Mouse (Mus musculus) heart, embryonic 16.5 days (tissue): ENCODE data around the gene Plekha6. TPM values are rescaled to one million over a fixed set of nuclear protein-coding genes. Genes with fewer than 3 reads are reported as not detected.

Source experiments
- ATAC-seq: fragments of 200-750 bp; cut with Nextera tagmentation; replicated peaks from 2 replicates; pipeline ENCODE4 v1.8.0; 2017; ENCODE audit warnings: moderate number of reproducible peaks; ENCODE audit not compliant: insufficient read depth, low FRiP score; ENCODE audit errors: extremely low read depth
- H3K27ac ChIP-seq: fragments of 300-500 bp; sonication (generic); 2 replicates; pipeline ENCODE4 v1.5.1; 2014; ENCODE audit warnings: mild to moderate bottlenecking, low read length, control low read depth, moderate library complexity
- H3K27me3 ChIP-seq: fragments of 300-500 bp; sonication (generic); 2 replicates; pipeline ENCODE4 v1.6.1; 2014; ENCODE audit warnings: low read length, mixed read lengths; ENCODE audit not compliant: control insufficient read depth, insufficient read depth
- H3K36me3 ChIP-seq: fragments of 300-500 bp; sonication (generic); 2 replicates; pipeline ENCODE4 v1.6.1; 2014; ENCODE audit not compliant: control insufficient read depth, insufficient read depth
- H3K4me1 ChIP-seq: fragments of 300-500 bp; sonication (generic); 2 replicates; pipeline ENCODE4 v1.6.1; 2014; ENCODE audit warnings: low read length, mixed read lengths; ENCODE audit not compliant: control insufficient read depth, insufficient read depth
- H3K4me2 ChIP-seq: fragments of 300-500 bp; sonication (generic); 2 replicates; pipeline ENCODE4 v1.6.1; 2014; ENCODE audit warnings: low read depth, mild to moderate bottlenecking, control low read depth, low read length
- H3K4me3 ChIP-seq: fragments of 300-500 bp; sonication (generic); 2 replicates; pipeline ENCODE4 v1.5.1; 2014; ENCODE audit warnings: mild to moderate bottlenecking, control low read depth, low read length
- H3K9ac ChIP-seq: fragments of 300-500 bp; sonication (generic); 2 replicates; pipeline ENCODE4 v1.6.1; 2014; ENCODE audit warnings: low read length, control low read depth
- H3K9me3 ChIP-seq: fragments of 300-500 bp; sonication (generic); replicated peaks from 2 replicates; pipeline ENCODE4 v1.6.1; 2016; ENCODE audit warnings: low read length; ENCODE audit not compliant: control insufficient read depth
- WGBS: fragments of 180-500 bp; shearing (Covaris S2); extraction: QIAGEN DNeasy Blood & Tissue Kit; methylation state at CpG from one replicate; pipeline ENCODE4 v1.1.7; 2014; 5-methylcytosine and 5-hydroxymethylcytosine counted together
- polyA plus RNA-seq: library from polyadenylated mRNA; unstranded; fragments of >200 nt; fragmentation: Nextera tagmentation; extraction: Ambion mirVana; gene quantifications from 2 replicates; pipeline ENCODE4 v1.2.1, GENCODE M21; 2015

Gene Plekha6
- polyA plus RNA-seq, 1 experiment from 2014 or later: 12.3 TPM

GRCm38 (mm10) chr1:133187948-133188680 lies 24.1 kb downstream of the Plekha6 start:
- peaks cover 5% of the 10 kb centered on the region for H3K9me3 ChIP-seq
- 36% methylated on average over 4 of the region's 4 CpGs for WGBS
- H3K27ac ChIP-seq: no peak overlapping the region
- no peak overlapping the region for H3K4me2 ChIP-seq
- ATAC-seq: no peak
- H3K36me3 ChIP-seq: no peaks in the 10 kb centered on the region
- H3K9ac ChIP-seq: no peak overlapping the region
- no peak overlapping the region for H3K4me3 ChIP-seq
- H3K4me1 ChIP-seq: peaks cover 14% of the 10 kb centered on the region
- 0 out of 2 replicates have a peak, but pooled peaks cover 4% of the 10 kb centered on the region for H3K27me3 ChIP-seq

GRCm38 (mm10) chr1:133188719-133189118 lies 24.7 kb downstream of the Plekha6 start:
- Histone ChIP-seq H3K9ac (no peak overlapping the region), H3K36me3 (no peaks in the 10 kb centered on the region), H3K9me3 (peaks cover 5% of the 10 kb centered on the region), H3K27me3 (no peaks in the 10 kb centered on the region), H3K4me2 (peak overlapping the region; percentile 0; the same call in 1 of the 2 replicates), H3K4me3 (no peak overlapping the region), H3K4me1 (peaks cover 13% of the 10 kb centered on the region), H3K27ac (0 out of 2 replicates have a peak overlapping the region, but pooled peaks have one; percentile 15)
- WGBS: 51% methylated on average over 8 of the region's 8 CpGs
- ATAC-seq: peak; percentile 49; the same call in 1 of the 2 replicates

- no peak for ATAC-seq
- H3K27ac ChIP-seq: no peak overlapping the region
- H3K9ac ChIP-seq: no peak overlapping the region
These were observed 25.5 kb downstream of the Plekha6 start for GRCm38 (mm10) chr1:133189471-133189870.

GRCm38 (mm10) chr1:133190550-133190949 lies 26.5 kb downstream of the Plekha6 start:
- Histone ChIP-seq H3K9ac (no peak overlapping the region), H3K4me1 (peaks cover 13% of the 10 kb centered on the region), H3K9me3 (peaks cover 5% of the 10 kb centered on the region), H3K36me3 (no peaks in the 10 kb centered on the region), H3K27me3 (no peaks in the 10 kb centered on the region), H3K27ac (no peak overlapping the region), H3K4me3 (no peak overlapping the region), H3K4me2 (no peak overlapping the region)
- ATAC-seq: no peak
- 85% methylated on average over 9 of the region's 9 CpGs for WGBS

More at GRCm38 (mm10) chr1:133189471-133189870, 25.5 kb downstream of the Plekha6 start:
- Histone ChIP-seq H3K9me3 (peaks cover 5% of the 10 kb centered on the region), H3K4me1 (peaks cover 13% of the 10 kb centered on the region), H3K36me3 (no peaks in the 10 kb centered on the region), H3K4me2 (no peak overlapping the region), H3K27me3 (no peaks in the 10 kb centered on the region), H3K4me3 (no peak overlapping the region)

- Histone ChIP-seq H3K4me3 (no peak overlapping the region), H3K4me1 (peaks cover under 1% of the 10 kb centered on the region; the same call in 1 of the 2 replicates), H3K27ac (no peak overlapping the region), H3K4me2 (no peak overlapping the region), H3K9me3 (no peaks in the 10 kb centered on the region), H3K36me3 (no peaks in the 10 kb centered on the region), H3K27me3 (no peaks in the 10 kb centered on the region), H3K9ac (no peak overlapping the region)
- 56% methylated on average over 6 of the region's 6 CpGs for WGBS
- ATAC-seq: no peak
These were observed 32.2 kb downstream of the Plekha6 start for GRCm38 (mm10) chr1:133196181-133196580.

- no peak overlapping the region for H3K27ac ChIP-seq
- no peak overlapping the region for H3K4me3 ChIP-seq
These were observed 33.3 kb downstream of the Plekha6 start for GRCm38 (mm10) chr1:133197266-133197665.

GRCm38 (mm10) chr1:133199706-133200105 lies 35.7 kb downstream of the Plekha6 start:
- no peak overlapping the region for H3K4me2 ChIP-seq
- peaks cover 13% of the 10 kb centered on the region for H3K4me1 ChIP-seq
- ATAC-seq: no peak
- H3K9me3 ChIP-seq: no peaks in the 10 kb centered on the region
- no peak overlapping the region for H3K4me3 ChIP-seq
- no peak overlapping the region for H3K9ac ChIP-seq
- H3K36me3 ChIP-seq: no peaks in the 10 kb centered on the region
- no peak overlapping the region for H3K27ac ChIP-seq
- H3K27me3 ChIP-seq: no peaks in the 10 kb centered on the region
- WGBS: 63% methylated on average over 7 of the region's 7 CpGs

More at GRCm38 (mm10) chr1:133197266-133197665, 33.3 kb downstream of the Plekha6 start:
- Histone ChIP-seq H3K4me1 (peaks cover 5% of the 10 kb centered on the region; the same call in 1 of the 2 replicates), H3K4me2 (no peak overlapping the region), H3K9me3 (no peaks in the 10 kb centered on the region), H3K36me3 (no peaks in the 10 kb centered on the region), H3K9ac (no peak overlapping the region), H3K27me3 (no peaks in the 10 kb centered on the region)
- ATAC-seq: no peak
- 90% methylated on average over 6 of the region's 6 CpGs for WGBS

GRCm38 (mm10) chr1:133201499-133201898 lies 37.5 kb downstream of the Plekha6 start:
- WGBS: 22% methylated on average over 4 of the region's 4 CpGs

GRCm38 (mm10) chr1:133203701-133204100 lies 39.7 kb downstream of the Plekha6 start:
- ATAC-seq: no peak
- Histone ChIP-seq H3K36me3 (no peaks in the 10 kb centered on the region), H3K4me2 (no peak overlapping the region), H3K4me1 (peaks cover 13% of the 10 kb centered on the region), H3K9ac (no peak overlapping the region), H3K9me3 (no peaks in the 10 kb centered on the region), H3K27me3 (no peaks in the 10 kb centered on the region), H3K27ac (no peak overlapping the region), H3K4me3 (no peak overlapping the region)
- WGBS: 37% methylated on average over 2 of the region's 2 CpGs

More at GRCm38 (mm10) chr1:133201499-133201898, 37.5 kb downstream of the Plekha6 start:
- Histone ChIP-seq H3K27ac (no peak overlapping the region), H3K27me3 (no peaks in the 10 kb centered on the region), H3K4me2 (no peak overlapping the region), H3K9me3 (no peaks in the 10 kb centered on the region), H3K36me3 (no peaks in the 10 kb centered on the region), H3K4me3 (no peak overlapping the region), H3K9ac (no peak overlapping the region), H3K4me1 (peaks cover 13% of the 10 kb centered on the region)
- peak; percentile 56 for ATAC-seq
